Mouse (Mus musculus): ENCODE measurements at regions not wholly inside any gene's neighbourhood (a gene's known extent, or its start where the extent isn't known, plus 50 kb on each side); places are given as distances from the start of the nearest gene placed in this dataset.

- ATAC-seq (replicated peaks; ENCODE audit: poor library complexity) = no peak
Measured at GRCm38 (mm10) chr2:50805645-50806044, 343.3 kb downstream of the Rnd3 start.

DNA sequence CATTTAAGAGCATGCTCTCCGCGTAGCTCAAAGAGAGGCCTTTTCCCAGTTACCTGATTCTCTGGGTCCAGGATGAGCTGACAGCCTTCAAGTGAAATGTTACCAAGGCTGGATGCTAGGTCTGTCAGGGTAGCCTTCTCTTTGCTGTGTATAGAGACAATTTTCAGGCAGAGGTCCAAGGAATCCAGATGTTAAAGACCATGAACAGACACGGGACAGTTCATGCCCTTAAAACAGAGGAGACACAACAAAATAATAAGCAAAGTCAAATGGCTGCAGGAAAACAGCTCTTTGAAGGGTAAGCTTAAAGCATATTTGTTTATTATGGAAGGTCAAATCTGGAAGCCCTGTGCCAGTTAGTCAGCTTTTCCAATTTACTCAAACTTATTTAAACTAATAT, 352.8 kb downstream of the Rnd3 start:
- no peak for ATAC-seq (replicated peaks; ENCODE audit: poor library complexity)

DNA sequence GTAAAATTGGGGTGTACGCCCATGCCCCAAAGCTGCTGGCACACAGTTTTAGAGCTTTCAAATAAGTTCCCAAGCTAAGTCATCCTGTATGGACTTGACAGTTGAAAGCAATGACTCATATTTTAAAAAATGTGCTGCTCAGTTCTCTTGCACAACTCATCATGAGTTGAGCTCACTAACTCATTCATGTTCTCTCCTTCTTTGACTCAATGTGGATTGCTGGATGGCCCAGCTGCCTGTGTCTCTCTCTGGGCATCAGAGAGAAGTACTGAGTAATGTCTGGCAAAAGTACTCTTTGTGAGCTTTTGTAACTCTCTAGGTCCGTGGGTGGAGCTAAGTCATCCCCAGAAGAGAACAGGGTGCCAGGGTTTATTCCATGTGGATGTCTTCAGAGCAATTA, 355.3 kb downstream of the Rnd3 start:
- ATAC-seq (replicated peaks; ENCODE audit: poor library complexity) = peak; percentile 26; the same call in 1 of the 2 replicates

DNA sequence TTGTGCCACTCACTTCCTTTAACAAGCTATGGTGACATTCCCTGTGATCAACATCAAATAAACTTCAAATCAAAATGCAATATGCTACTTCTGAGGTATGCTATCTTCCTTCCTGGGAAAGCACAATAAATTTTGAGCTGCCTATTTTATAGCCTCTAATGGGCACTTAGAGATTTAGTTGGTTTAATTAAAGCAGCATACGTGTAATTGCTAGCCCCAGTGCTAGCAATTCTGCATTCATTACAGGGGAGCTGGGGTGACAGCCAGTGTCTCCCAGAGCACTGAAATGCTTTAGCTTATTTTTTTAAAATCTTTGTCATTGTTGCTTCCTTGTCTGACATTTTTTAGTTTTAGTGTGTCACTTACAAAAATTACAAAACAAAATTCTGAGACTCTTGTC, 355.8 kb downstream of the Rnd3 start:
- ATAC-seq (replicated peaks; ENCODE audit: poor library complexity) = no peak

DNA sequence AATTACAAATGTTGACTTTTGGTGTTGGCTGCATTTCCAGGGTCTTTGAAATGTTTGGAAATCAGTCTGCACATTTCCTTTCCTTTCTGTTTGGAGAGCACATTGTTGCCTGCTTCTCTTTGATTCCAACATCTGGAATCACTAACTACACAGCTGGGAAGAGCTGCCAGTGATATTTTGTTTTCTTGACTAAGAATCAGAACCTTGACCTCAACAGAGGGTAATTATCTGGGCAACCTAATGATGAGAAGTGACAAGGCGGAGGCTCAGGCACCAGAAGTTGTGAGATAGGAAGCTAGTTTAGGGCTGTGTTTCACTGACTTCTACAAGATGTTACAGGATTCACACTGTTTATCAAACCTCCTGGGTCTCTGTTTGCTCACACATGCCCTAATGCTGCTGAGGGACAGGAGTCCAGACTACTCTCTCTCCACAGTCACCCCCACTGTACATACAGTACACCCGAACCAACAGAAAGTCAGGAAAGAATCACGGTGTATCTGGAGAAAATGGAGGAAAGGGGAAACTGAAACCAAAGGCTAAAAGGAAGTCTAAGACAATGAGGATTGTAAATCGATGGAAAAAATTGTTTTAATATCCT, 359.8 kb downstream of the Rnd3 start:
- no peak for ATAC-seq (replicated peaks; ENCODE audit: poor library complexity)

- no peak for ATAC-seq (replicated peaks; ENCODE audit: poor library complexity)
Measured at GRCm38 (mm10) chr2:50772101-50772500, 376.8 kb downstream of the Rnd3 start.

DNA sequence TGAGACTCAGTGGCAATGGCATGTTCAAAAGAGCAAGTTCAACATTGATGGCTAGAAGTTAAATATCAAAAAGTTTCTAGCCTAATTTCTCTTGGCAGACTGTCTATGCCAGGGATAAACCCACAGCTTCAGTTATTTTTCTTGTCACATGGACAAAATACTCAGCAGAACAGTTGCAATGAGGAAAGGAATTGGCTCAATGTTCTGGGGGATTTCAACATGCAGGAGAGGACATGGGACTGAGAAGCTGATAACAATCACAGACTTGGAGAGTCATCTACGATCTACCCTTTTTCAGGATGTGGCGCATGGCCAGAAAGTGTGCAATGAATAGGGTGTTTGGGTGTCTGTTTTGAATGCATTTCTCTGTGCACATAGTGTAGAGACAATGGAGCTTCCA, 389.9 kb downstream of the Rnd3 start:
- ATAC-seq (replicated peaks; ENCODE audit: poor library complexity) = no peak

- no peak for ATAC-seq (replicated peaks; ENCODE audit: poor library complexity)
Measured at GRCm38 (mm10) chr2:50757837-50758541, 390.9 kb downstream of the Rnd3 start.

DNA sequence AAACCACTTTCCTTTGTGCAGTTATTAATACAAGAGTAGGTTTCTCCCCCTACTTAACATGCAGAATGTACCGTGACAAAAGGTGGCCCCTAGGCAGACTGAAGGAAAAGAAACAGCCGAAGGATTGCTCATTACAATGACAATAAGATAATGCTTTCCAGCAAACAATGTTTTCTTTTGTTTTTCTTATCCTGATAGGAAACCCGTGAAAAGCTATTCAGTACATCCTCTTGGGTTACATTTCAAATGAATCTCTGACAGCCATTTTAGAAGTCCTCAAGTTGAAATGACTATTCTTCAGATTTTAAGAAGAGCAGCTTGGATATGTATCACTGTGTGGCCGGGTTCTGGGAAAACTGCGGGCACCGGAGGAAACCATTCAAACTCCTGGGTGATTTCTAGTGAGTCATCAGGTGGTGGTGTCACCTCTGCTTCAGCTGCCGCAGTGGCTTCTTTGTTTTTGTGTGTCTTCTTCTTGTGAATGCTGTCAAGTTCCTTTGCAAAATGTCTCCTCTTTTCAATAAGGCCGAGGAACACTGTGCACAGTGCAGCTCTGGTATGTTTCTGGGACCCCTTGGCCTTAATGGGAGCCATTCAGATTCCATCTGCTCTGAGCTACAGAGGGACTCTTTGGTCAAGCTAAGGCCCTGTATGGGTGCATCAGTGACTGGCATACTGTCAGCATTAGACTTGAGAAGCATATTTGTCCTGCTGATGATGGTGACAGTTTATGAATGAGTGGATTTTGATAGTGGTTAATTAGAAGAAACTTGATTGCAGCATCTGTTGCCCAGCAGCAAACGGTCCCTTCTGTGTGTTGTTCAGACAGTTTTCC, 393.1 kb downstream of the Rnd3 start:
- no peak for ATAC-seq (replicated peaks; ENCODE audit: poor library complexity)

DNA sequence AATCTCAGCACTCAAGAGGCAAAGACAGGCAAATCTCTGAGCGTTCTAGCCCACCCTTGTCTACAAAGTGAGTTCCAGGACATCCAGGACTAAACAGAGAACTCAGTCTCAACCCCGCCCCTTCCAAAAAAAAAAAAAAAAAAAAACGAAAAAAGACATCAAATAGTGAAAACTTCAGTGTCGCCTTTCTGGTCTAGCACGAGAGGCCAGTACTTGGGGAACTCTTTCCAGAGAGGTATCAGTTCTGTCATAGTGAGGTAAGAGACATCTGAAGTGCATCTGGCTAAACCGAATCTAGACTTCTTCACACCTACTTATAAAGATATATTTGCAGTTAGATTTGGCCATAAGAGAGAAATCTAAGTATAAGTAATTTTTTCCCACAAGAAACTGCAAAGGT, 393.8 kb downstream of the Rnd3 start:
- no peak for ATAC-seq (replicated peaks; ENCODE audit: poor library complexity)

DNA sequence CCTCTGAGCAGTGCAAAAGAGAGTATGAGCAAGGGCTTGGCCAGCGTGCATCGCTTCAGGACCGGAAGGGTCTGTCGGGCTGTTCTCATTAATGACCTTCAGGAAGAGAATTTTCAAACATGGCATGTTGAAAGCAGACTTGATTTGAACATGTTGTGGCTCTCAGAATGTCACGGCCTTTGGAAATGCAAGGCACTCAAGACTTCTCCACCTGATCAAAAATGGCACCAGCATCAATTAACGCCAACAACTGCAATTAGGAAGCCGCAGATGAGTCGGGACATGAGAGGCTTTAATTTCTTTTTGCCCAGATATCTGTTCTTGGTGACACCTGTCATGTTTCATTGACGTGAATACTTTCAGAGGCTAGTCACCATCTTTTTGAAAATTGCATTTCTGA, 396.5 kb downstream of the Rnd3 start:
- no peak for ATAC-seq (replicated peaks; ENCODE audit: poor library complexity)

DNA sequence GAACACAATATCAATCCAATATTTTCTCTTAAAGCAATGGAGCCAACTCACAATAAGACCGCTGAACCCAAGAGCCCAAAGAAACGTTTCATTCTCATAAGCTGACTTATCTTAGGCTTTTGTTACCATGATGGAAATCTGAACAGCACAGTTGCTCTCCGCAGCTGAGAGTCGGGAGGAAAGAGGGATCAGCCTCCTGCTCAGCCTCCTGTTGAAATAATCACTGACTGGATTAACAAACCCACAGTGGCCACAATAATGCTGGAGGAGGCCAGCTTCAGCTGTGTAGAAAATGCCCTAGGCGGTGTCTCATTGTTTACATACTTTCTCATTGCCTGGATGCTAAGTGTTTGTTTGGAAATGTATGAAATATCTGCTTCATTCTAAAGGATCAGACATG, 398.1 kb downstream of the Rnd3 start:
- no peak for ATAC-seq (replicated peaks; ENCODE audit: poor library complexity)

DNA sequence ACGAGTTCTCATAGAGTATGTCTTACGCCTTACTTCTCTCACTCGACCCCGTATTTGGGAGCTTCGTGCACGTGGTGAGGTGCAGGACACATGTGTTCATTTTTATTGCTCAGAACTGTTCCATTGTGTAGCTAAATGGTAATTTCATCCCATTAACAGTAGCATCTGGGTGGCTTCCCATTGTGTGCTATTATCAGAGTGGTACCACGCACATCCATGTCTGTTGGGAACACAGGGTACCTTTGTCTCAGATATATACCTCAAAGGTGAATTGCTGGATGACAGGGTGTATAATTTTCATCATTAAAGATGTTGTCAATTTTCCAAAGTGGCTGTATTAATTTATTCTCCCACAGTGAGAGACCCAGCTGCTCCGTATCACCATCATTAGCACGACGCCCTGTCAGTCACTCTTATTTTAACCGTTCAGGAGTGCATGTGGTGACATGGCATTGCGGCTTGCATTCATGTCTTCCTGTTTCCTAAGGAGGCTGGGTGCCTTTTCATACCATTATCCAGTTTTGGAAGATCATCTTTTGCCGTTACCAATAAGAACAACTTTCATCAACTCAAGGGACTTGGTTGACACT, 404.2 kb downstream of the Rnd3 start:
- no peak for ATAC-seq (replicated peaks; ENCODE audit: poor library complexity)

GRCm38 (mm10) chr2:50743785-50744258, 405.1 kb downstream of the Rnd3 start:
- no peak for ATAC-seq (replicated peaks; ENCODE audit: poor library complexity)

DNA sequence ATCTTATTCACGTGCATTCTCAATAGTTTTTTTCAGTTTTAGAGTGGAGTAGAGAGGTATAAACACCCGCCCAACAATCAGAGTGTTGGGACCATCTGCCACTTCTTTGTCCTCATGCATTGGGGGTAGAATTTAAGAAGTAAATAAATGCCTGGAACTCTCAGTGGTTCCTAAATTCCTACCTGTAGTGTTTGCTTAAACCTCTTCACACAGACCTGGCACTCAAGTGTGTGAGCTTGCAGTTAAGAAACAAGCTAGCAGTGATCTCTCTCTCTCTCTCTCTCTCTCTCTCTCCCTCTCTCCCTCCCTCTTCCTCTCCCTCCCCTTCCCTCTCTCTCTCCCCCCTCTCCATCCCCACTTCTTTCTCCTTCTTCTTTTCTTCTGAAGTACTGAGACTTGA, 406.5 kb downstream of the Rnd3 start:
- ATAC-seq (replicated peaks; ENCODE audit: poor library complexity) = no peak

GRCm38 (mm10) chr2:50741337-50741736, 407.6 kb downstream of the Rnd3 start:
- peak; percentile 78 for ATAC-seq (replicated peaks; ENCODE audit: poor library complexity)

DNA sequence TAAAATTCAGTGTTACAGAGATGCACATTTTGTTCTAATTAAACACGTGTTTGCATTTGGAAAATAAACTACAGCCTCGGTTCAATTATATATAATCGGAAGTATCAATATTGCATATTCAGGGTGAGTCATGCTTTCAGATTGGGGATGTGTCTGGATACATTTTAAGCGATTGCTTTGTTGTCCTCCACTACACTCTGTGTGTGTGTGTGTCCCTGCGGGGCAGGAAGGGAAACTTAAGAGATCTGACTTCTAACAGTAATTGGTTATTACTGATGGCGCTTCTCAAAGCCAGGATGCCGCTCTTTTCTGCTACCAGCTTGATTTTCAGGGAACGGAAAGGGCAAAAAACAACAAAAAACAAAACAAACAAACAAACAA, 409.3 kb downstream of the Rnd3 start:
- no peak for ATAC-seq (replicated peaks; ENCODE audit: poor library complexity)

GRCm38 (mm10) chr2:50738936-50739598, 409.8 kb downstream of the Rnd3 start:
- ATAC-seq (replicated peaks; ENCODE audit: poor library complexity) = no peak

DNA sequence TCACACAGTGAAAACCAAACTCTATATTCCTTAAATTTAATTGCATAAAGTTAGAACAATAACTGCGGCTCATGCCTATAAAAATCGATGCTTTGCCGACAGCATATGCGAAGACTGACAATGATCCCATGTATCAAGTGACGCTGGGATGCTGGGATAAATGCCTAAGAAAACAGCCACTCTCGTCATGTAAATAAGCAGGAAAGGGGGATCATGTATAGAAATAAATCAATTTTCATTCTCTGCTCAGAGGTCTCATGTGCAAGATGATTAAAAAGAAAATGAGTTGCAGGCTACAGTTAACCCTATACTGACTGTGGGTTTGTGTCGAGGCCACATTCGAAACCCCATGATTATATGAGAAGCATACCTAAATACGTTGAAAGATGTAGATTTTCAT, 411.2 kb downstream of the Rnd3 start:
- ATAC-seq (replicated peaks; ENCODE audit: poor library complexity) = no peak

GRCm38 (mm10) chr2:50735029-50735428, 413.9 kb downstream of the Rnd3 start:
- ATAC-seq (replicated peaks; ENCODE audit: poor library complexity) = no peak

DNA sequence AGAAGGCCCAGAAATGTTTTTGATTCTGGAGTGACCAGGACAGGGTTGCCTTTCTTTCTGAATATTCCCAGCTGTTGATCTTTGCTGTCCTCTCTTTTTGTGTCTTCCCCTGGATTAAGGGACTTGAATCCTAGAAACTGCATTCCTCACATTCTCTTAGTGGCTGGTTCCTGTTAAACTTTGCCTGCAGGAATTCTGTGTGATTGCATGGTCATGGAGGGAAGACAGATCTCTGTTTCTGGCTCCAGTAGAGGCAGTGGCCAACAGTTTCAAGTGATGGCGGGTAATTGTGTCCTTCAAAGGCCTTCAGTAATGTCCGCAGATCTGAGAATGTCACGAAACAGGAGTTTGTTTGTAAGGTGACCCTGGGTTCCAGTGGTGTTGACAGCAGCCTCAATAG, 410.1 kb upstream of the Mmadhc start:
- ATAC-seq (replicated peaks; ENCODE audit: poor library complexity) = no peak
